Mouse (Mus musculus) intestine, postnatal 0 days (tissue): ENCODE measurements around the gene Vmn2r83. TPM values are rescaled to one million over a fixed set of nuclear protein-coding genes. Genes with fewer than 3 reads are reported as not detected.

ENCODE experiments used
- ATAC-seq: fragments of 200-750 bp; cut with Nextera tagmentation; 2 replicates; pipeline ENCODE4 v1.8.0; 2017; ENCODE audit warnings: mild to moderate bottlenecking, moderate TSS enrichment, moderate library complexity
- H3K27ac ChIP-seq: fragments of 300-500 bp; sonication (generic); 2 replicates; pipeline ENCODE4 v1.5.1; 2014; ENCODE audit warnings: mild to moderate bottlenecking, low read depth, low read length, moderate library complexity
- H3K27me3 ChIP-seq: fragments of 300-500 bp; sonication (generic); replicated peaks from 2 replicates; pipeline ENCODE4 v1.6.1; 2014; ENCODE audit warnings: low read length, mixed read lengths; ENCODE audit not compliant: control insufficient read depth, insufficient read depth
- H3K36me3 ChIP-seq: fragments of 300-500 bp; sonication (generic); 2 replicates; pipeline ENCODE4 v1.6.1; 2014; ENCODE audit warnings: mild to moderate bottlenecking, moderate library complexity; ENCODE audit not compliant: control insufficient read depth, insufficient read depth
- H3K4me1 ChIP-seq: fragments of 300-500 bp; sonication (generic); replicated peaks from 2 replicates; pipeline ENCODE4 v1.6.1; 2014; ENCODE audit warnings: antibody characterized with exemption, low read length, mixed read lengths; ENCODE audit not compliant: control insufficient read depth, insufficient read depth
- H3K4me2 ChIP-seq: fragments of 300-500 bp; sonication (generic); replicated peaks from 2 replicates; pipeline ENCODE4 v1.6.1; 2014; ENCODE audit warnings: low read depth, mild to moderate bottlenecking, moderate library complexity
- H3K4me3 ChIP-seq: fragments of 300-500 bp; sonication (generic); 2 replicates; pipeline ENCODE4 v1.5.1; 2014; ENCODE audit warnings: low read depth, low read length
- H3K9ac ChIP-seq: fragments of 300-500 bp; sonication (generic); 2 replicates; pipeline ENCODE4 v1.6.1; 2014; ENCODE audit warnings: mild to moderate bottlenecking, low read depth, low read length
- H3K9me3 ChIP-seq: fragments of 300-500 bp; sonication (generic); 2 replicates; pipeline ENCODE4 v1.6.1; 2016; ENCODE audit warnings: mixed run types; ENCODE audit not compliant: control insufficient read depth
- CTCF ChIP-seq: sonication (generic); IDR thresholded peaks from 2 replicates; pipeline ENCODE4 v1.5.1; 2016; ENCODE audit warnings: low read depth, mild to moderate bottlenecking, control low read depth, antibody characterized with exemption, moderate library complexity
- WGBS: fragments of 180-500 bp; shearing (Covaris S2); extraction: QIAGEN DNeasy Blood & Tissue Kit; methylation state at CpG from one replicate; pipeline ENCODE4 v1.1.7; 2014; 5-methylcytosine and 5-hydroxymethylcytosine counted together
- polyA plus RNA-seq: library from polyadenylated mRNA; unstranded; fragments of >200 nt; fragmentation: Nextera tagmentation; extraction: Ambion mirVana; gene quantifications from 2 replicates; pipeline ENCODE4 v1.2.1, GENCODE M21; 2015

The Vmn2r83 gene
- polyA plus RNA-seq, 1 experiment from 2014 or later, result not detected

GRCm38 (mm10) chr10:79536461-79537080 lies 68.0 kb downstream of the Vmn2r83 start:
- H3K4me2 ChIP-seq, result no peak overlapping the region
- peaks cover 24% of the 10 kb centered on the region for H3K36me3 ChIP-seq
- no peaks in the 10 kb centered on the region for H3K9me3 ChIP-seq
- no peak overlapping the region for H3K27ac ChIP-seq
- WGBS, result 75% methylated on average over 12 of the region's 12 CpGs
- H3K27me3 ChIP-seq, result no peaks in the 10 kb centered on the region
- no peak overlapping the region for H3K4me3 ChIP-seq
- TF ChIP-seq CTCF, result no peak
- no peak for ATAC-seq
- H3K9ac ChIP-seq, result no peak overlapping the region
- H3K4me1 ChIP-seq, result no peaks in the 10 kb centered on the region

GRCm38 (mm10) chr10:79537271-79537670 lies 68.7 kb downstream of the Vmn2r83 start:
- Histone ChIP-seq H3K9me3 (no peaks in the 10 kb centered on the region), H3K4me3 (no peak overlapping the region), H3K9ac (no peak overlapping the region), H3K27ac (no peak overlapping the region), H3K4me1 (no peaks in the 10 kb centered on the region), H3K36me3 (peaks cover 31% of the 10 kb centered on the region), H3K27me3 (no peaks in the 10 kb centered on the region), H3K4me2 (no peak overlapping the region)
- ATAC-seq, result no peak
- 89% methylated on average over 7 of the region's 7 CpGs for WGBS
- no peak for TF ChIP-seq CTCF

GRCm38 (mm10) chr10:79537781-79538180 lies 69.2 kb downstream of the Vmn2r83 start:
- no peaks in the 10 kb centered on the region for H3K4me1 ChIP-seq
- peaks cover 36% of the 10 kb centered on the region for H3K36me3 ChIP-seq
- ATAC-seq, result no peak
- H3K9me3 ChIP-seq, result no peaks in the 10 kb centered on the region
- H3K27me3 ChIP-seq, result no peaks in the 10 kb centered on the region
- 88% methylated on average over 2 of the region's 2 CpGs for WGBS
- H3K4me3 ChIP-seq, result no peak overlapping the region
- TF ChIP-seq CTCF, result no peak
- H3K9ac ChIP-seq, result no peak overlapping the region
- H3K4me2 ChIP-seq, result no peak overlapping the region
- no peak overlapping the region for H3K27ac ChIP-seq

GRCm38 (mm10) chr10:79538323-79538722 lies 69.8 kb downstream of the Vmn2r83 start:
- Histone ChIP-seq H3K27ac (no peak overlapping the region; the same call in 1 of the 2 replicates), H3K27me3 (no peaks in the 10 kb centered on the region), H3K4me3 (no peak overlapping the region), H3K9me3 (no peaks in the 10 kb centered on the region), H3K36me3 (peaks cover 36% of the 10 kb centered on the region), H3K9ac (no peak overlapping the region), H3K4me1 (no peaks in the 10 kb centered on the region), H3K4me2 (no peak overlapping the region)
- no peak for ATAC-seq
- no peak for TF ChIP-seq CTCF
- 90% methylated on average over 3 of the region's 3 CpGs for WGBS

GRCm38 (mm10) chr10:79538873-79539272 lies 70.3 kb downstream of the Vmn2r83 start:
- no peaks in the 10 kb centered on the region for H3K27me3 ChIP-seq
- H3K4me3 ChIP-seq, result no peak overlapping the region
- H3K9ac ChIP-seq, result no peak overlapping the region
- H3K4me2 ChIP-seq, result no peak overlapping the region
- TF ChIP-seq CTCF, result no peak
- H3K27ac ChIP-seq, result no peak overlapping the region
- ATAC-seq, result no peak
- no peaks in the 10 kb centered on the region for H3K9me3 ChIP-seq
- no peaks in the 10 kb centered on the region for H3K4me1 ChIP-seq
- peaks cover 40% of the 10 kb centered on the region for H3K36me3 ChIP-seq
- WGBS, result 63% methylated on average over 4 of the region's 4 CpGs

- WGBS, result 91% methylated on average over 16 of the region's 16 CpGs
- no peak overlapping the region for H3K9ac ChIP-seq
- no peaks in the 10 kb centered on the region for H3K27me3 ChIP-seq
- H3K9me3 ChIP-seq, result no peaks in the 10 kb centered on the region
- no peak for TF ChIP-seq CTCF
- no peak for ATAC-seq
- H3K4me3 ChIP-seq, result no peak overlapping the region
- H3K27ac ChIP-seq, result no peak overlapping the region; the same call in 1 of the 2 replicates
- no peak overlapping the region for H3K4me2 ChIP-seq
- no peaks in the 10 kb centered on the region for H3K4me1 ChIP-seq
- peaks cover 49% of the 10 kb centered on the region for H3K36me3 ChIP-seq
These were observed 71.4 kb downstream of the Vmn2r83 start for GRCm38 (mm10) chr10:79539701-79540495.
